ENCODE assay signal across 8 mouse cellular contexts in the genomic region with DNA sequence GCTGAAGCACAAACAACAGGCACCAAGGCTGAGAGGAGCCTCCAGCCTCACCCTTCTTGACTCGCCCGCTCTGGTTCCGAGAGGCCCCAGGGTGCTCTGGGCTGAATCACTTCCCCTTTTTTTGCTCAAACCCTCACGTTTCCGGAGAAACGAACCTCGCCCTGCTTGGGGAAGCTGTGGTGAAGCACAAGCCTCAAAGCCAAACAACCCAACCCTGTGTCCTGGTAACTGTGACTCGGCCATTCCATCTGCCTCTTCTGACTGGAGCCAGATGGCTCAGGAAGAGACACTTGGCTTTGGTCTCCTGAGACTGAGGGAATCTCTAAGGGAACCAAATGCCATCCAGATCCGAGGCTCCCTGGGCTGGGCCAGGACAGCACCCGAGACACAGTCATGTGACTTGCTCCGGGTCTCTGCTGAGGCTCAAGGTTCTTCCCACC. TPM values are rescaled to one million over a fixed set of nuclear protein-coding genes. Genes with fewer than 3 reads are reported as not detected.
A peak's percentile ranks its signal among the peaks of the same experiment; 100 is the strongest.
DNase-seq lines count a peak whose midpoint lies in the region; ATAC-seq lines count a peak whose summit lies in the region.

No protein-coding gene starts in this region.

- H3K27me3 ChIP-seq in intestine, embryonic 15.5 days (replicated peaks), result no peaks in the 10 kb centered on the region
- no peaks in the 10 kb centered on the region for H3K27me3 ChIP-seq in megakaryocyte, embryonic 14.5 days (replicated peaks)
- no peaks in the 10 kb centered on the region for H3K27me3 ChIP-seq in hindbrain, embryonic 12.5 days

- 58% methylated on average over 11 of the region's 11 CpGs for WGBS in intestine, embryonic 15.5 days
- WGBS in hindbrain, embryonic 12.5 days, result 86% methylated on average over 11 of the region's 11 CpGs

- H3K9me3 ChIP-seq in intestine, embryonic 15.5 days, result no peaks in the 10 kb centered on the region
- H3K9me3 ChIP-seq in megakaryocyte, embryonic 14.5 days, result no peaks in the 10 kb centered on the region
- H3K9me3 ChIP-seq in hindbrain, embryonic 12.5 days (replicated peaks), result no peaks in the 10 kb centered on the region

- H3K4me2 ChIP-seq in intestine, embryonic 15.5 days (replicated peaks), result no peak overlapping the region
- no peak overlapping the region for H3K4me2 ChIP-seq in hindbrain, embryonic 12.5 days (replicated peaks)

- DNase-seq in 3134 (ENCODE audit: extremely low read depth, insufficient read length, low spot score), result peak; percentile 64
- DNase-seq in 416B (ENCODE audit: low read depth), result peak; percentile 95
- peak; percentile 87 for DNase-seq in c-Kit-positive CD71-negative TER-119-negative erythroid progenitor cells, embryonic 14.5 days (ENCODE audit: low read depth)
- peak; percentile 68 for DNase-seq in thymus, postnatal 25 days
- DNase-seq in left cerebral cortex, postnatal 10 days (ENCODE audit: extremely low spot score in 1 of 2, low spot score in 2 of 2), result no peak

- H3K27ac ChIP-seq in intestine, embryonic 15.5 days, result no peak overlapping the region
- no peak overlapping the region for H3K27ac ChIP-seq in hindbrain, embryonic 12.5 days

- H3K36me3 ChIP-seq in intestine, embryonic 15.5 days, result 0 out of 2 replicates have a peak, but pooled peaks cover 3% of the 10 kb centered on the region
- H3K36me3 ChIP-seq in megakaryocyte, embryonic 14.5 days (replicated peaks; ENCODE audit: low read length), result peaks cover 100% of the 10 kb centered on the region
- peaks cover 21% of the 10 kb centered on the region for H3K36me3 ChIP-seq in hindbrain, embryonic 12.5 days

- no peak overlapping the region for H3K4me3 ChIP-seq in intestine, embryonic 15.5 days (replicated peaks)
- H3K4me3 ChIP-seq in megakaryocyte, embryonic 14.5 days (replicated peaks), result peak overlapping the region; percentile 81
- no peak overlapping the region for H3K4me3 ChIP-seq in hindbrain, embryonic 12.5 days

- intact Hi-C loops in left cerebral cortex, postnatal 10 days (cut with DNase I), result no loop called here

- H3K4me1 ChIP-seq in intestine, embryonic 15.5 days (replicated peaks), result 0 out of 2 replicates have a peak, but pooled peaks cover 2% of the 10 kb centered on the region
- peaks cover 100% of the 10 kb centered on the region for H3K4me1 ChIP-seq in megakaryocyte, embryonic 14.5 days
- no peaks in the 10 kb centered on the region for H3K4me1 ChIP-seq in hindbrain, embryonic 12.5 days

- no peak overlapping the region for H3K9ac ChIP-seq in intestine, embryonic 15.5 days
- H3K9ac ChIP-seq in hindbrain, embryonic 12.5 days, result no peak overlapping the region

- ATAC-seq in intestine, embryonic 15.5 days, result peak; percentile 42
- no peak for ATAC-seq in hindbrain, embryonic 12.5 days (ENCODE audit: low FRiP score)

RNA-seq across cellular contexts. Expression of a gene that starts 32.6 kb away (rescaled TPM):
- polyA plus RNA-seq in intestine, embryonic 15.5 days (2015; fragmentation: Nextera tagmentation; extraction: Ambion mirVana), result not detected in 2 replicates
- polyA plus RNA-seq in megakaryocyte, embryonic 14.5 days (2012; ENCODE audit: insufficient read depth, low replicate concordance), result 20.4 and 26.5 TPM in 2 replicates
- polyA plus RNA-seq in hindbrain, embryonic 12.5 days (2016; fragmentation: Nextera tagmentation; extraction: Ambion mirVana), result not detected in 2 replicates
- under 1 TPM in 1 of 2 experiments, not detected in 1; 0.34 TPM for total RNA-seq in left cerebral cortex, postnatal 10 days (2021)

Comparison
In these comparisons a context has a peak if more than half of its experiments do, and no peak if none do; other contexts are left out.
1. DNase-seq: peak in 3134 (single experiment), 416B (single experiment), c-Kit-positive CD71-negative TER-119-negative erythroid progenitor cells, embryonic 14.5 days (single experiment) and thymus, postnatal 25 days (single experiment); none in left cerebral cortex, postnatal 10 days (0 of 2).
2. RNA of a gene that starts 32.6 kb away (polyA plus RNA-seq): 20.4 to 26.5 TPM in megakaryocyte, embryonic 14.5 days; not detected in intestine, embryonic 15.5 days and not detected in hindbrain, embryonic 12.5 days; every median in the first group is over 10 times any median in the second.